Mouse (Mus musculus) liver, postnatal 0 days (tissue): ENCODE measurements around the gene Riox1.

Source experiments
- CTCF ChIP-seq: sonication (generic); IDR thresholded peaks from 2 replicates; pipeline ENCODE4 v1.5.1; 2016; ENCODE audit warnings: antibody characterized with exemption, low read depth
- EP300 ChIP-seq: IDR thresholded peaks from 2 replicates; pipeline ENCODE4 v1.6.1; 2016; ENCODE audit warnings: antibody characterized with exemption, low read depth, mild to moderate bottlenecking

DNA sequence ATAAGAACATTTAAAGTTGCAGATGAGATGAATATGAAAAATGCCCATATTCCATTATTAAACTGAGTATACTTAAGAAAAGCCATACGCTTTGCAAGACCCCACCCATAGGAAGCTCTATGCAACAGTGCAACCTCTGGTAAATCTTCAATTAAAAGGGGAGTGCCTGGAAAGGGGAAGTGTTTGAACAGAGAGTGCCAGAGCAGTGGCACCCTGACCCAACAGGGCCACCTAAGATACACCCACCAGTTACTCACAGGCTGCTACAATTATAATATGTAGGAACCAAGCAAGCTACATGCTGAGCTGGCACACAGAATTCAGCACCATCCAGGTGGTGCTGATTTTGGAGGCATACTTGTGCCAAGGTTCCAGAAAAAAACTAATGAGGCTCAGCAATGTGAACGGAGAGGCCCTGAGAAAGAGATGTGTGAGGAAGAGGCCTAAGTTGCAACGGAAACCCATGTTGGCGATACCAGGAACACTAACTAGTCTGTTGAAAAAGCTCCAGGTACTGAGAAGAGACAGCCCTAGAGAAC is 36.1 kb upstream of the Riox1 start:
- no peak for TF ChIP-seq CTCF
- TF ChIP-seq EP300: no peak
